Mouse (Mus musculus): ENCODE measurements at regions not wholly inside any gene's neighbourhood (a gene's known extent, or its start where the extent isn't known, plus 50 kb on each side); places are given as distances from the start of the nearest gene placed in this dataset.

GRCm38 (mm10) chr5:54281121-54281520, 282.8 kb downstream of the Stim2 start:
- TF ChIP-seq FOSL1 (IDR thresholded peaks at IDR 0.05; ENCODE audit: insufficient read depth, low read length, poor library complexity, severe bottlenecking) = no peak
- no peak for TF ChIP-seq MYOD1 (IDR thresholded peaks at IDR 0.05; ENCODE audit: control insufficient read depth, insufficient read length, low read depth)
- no peak for TF ChIP-seq CEBPB (IDR thresholded peaks at IDR 0.05; ENCODE audit: low read depth)
- no peak for TF ChIP-seq MYOG (IDR thresholded peaks at IDR 0.05; ENCODE audit: control insufficient read depth, extremely low read depth, insufficient read length)
- no peak for TF ChIP-seq MAX (IDR thresholded peaks at IDR 0.05)
- TF ChIP-seq CTCF (IDR thresholded peaks at IDR 0.05; ENCODE audit: control insufficient read depth, insufficient read depth, insufficient read length) = no peak
- TF ChIP-seq USF1 (IDR thresholded peaks at IDR 0.05; ENCODE audit: low read depth) = no peak
- Histone ChIP-seq H3K79me3 (ENCODE audit: low read depth) (no peaks in the 10 kb centered on the region), H3K79me2 (ENCODE audit: control insufficient read depth, insufficient read depth) (no peaks in the 10 kb centered on the region), H3ac (ENCODE audit: control insufficient read depth, insufficient read length, low read depth) (no peak overlapping the region), H3K27me3 (ENCODE audit: control insufficient read depth, insufficient read depth, insufficient read length) (no peaks in the 10 kb centered on the region), H3K36me3 (ENCODE audit: control insufficient read depth, insufficient read depth) (no peaks in the 10 kb centered on the region), H3K4me3 (ENCODE audit: insufficient read depth, poor library complexity, severe bottlenecking) (no peak overlapping the region)

GRCm38 (mm10) chr5:54290372-54291080, 292.2 kb downstream of the Stim2 start:
- no peak for TF ChIP-seq USF1 (IDR thresholded peaks at IDR 0.05; ENCODE audit: low read depth)
- TF ChIP-seq MYOD1 (IDR thresholded peaks at IDR 0.05; ENCODE audit: control insufficient read depth, insufficient read length, low read depth) = no peak
- no peak for TF ChIP-seq CEBPB (IDR thresholded peaks at IDR 0.05; ENCODE audit: low read depth)
- TF ChIP-seq MYOG (IDR thresholded peaks at IDR 0.05; ENCODE audit: control insufficient read depth, extremely low read depth, insufficient read length) = no peak
- TF ChIP-seq MAX (IDR thresholded peaks at IDR 0.05) = no peak
- no peak for TF ChIP-seq FOSL1 (IDR thresholded peaks at IDR 0.05; ENCODE audit: insufficient read depth, low read length, poor library complexity, severe bottlenecking)
- no peak for TF ChIP-seq CTCF (IDR thresholded peaks at IDR 0.05; ENCODE audit: control insufficient read depth, insufficient read depth, insufficient read length)
- no peak overlapping the region for H3K4me3 ChIP-seq (ENCODE audit: insufficient read depth, poor library complexity, severe bottlenecking)
- no peaks in the 10 kb centered on the region for H3K36me3 ChIP-seq (ENCODE audit: control insufficient read depth, insufficient read depth)
- no peaks in the 10 kb centered on the region for H3K79me2 ChIP-seq (ENCODE audit: control insufficient read depth, insufficient read depth)
- no peaks in the 10 kb centered on the region for H3K27me3 ChIP-seq (ENCODE audit: control insufficient read depth, insufficient read depth, insufficient read length)
- no peak overlapping the region for H3ac ChIP-seq (ENCODE audit: control insufficient read depth, insufficient read length, low read depth)
- H3K79me3 ChIP-seq (ENCODE audit: low read depth) = no peaks in the 10 kb centered on the region

- H3K79me3 ChIP-seq (ENCODE audit: low read depth) = no peaks in the 10 kb centered on the region
- TF ChIP-seq MAX (IDR thresholded peaks at IDR 0.05) = no peak
- TF ChIP-seq MYOD1 (IDR thresholded peaks at IDR 0.05; ENCODE audit: control insufficient read depth, insufficient read length, low read depth) = no peak
- TF ChIP-seq MYOG (IDR thresholded peaks at IDR 0.05; ENCODE audit: control insufficient read depth, extremely low read depth, insufficient read length) = no peak
- no peak for TF ChIP-seq CEBPB (IDR thresholded peaks at IDR 0.05; ENCODE audit: low read depth)
- no peak for TF ChIP-seq FOSL1 (IDR thresholded peaks at IDR 0.05; ENCODE audit: insufficient read depth, low read length, poor library complexity, severe bottlenecking)
- TF ChIP-seq CTCF (IDR thresholded peaks at IDR 0.05; ENCODE audit: control insufficient read depth, insufficient read depth, insufficient read length) = no peak
- TF ChIP-seq USF1 (IDR thresholded peaks at IDR 0.05; ENCODE audit: low read depth) = no peak
- H3K27me3 ChIP-seq (ENCODE audit: control insufficient read depth, insufficient read depth, insufficient read length) = no peaks in the 10 kb centered on the region
- H3K36me3 ChIP-seq (ENCODE audit: control insufficient read depth, insufficient read depth) = no peaks in the 10 kb centered on the region
- no peak overlapping the region for H3K4me3 ChIP-seq (ENCODE audit: insufficient read depth, poor library complexity, severe bottlenecking)
- H3ac ChIP-seq (ENCODE audit: control insufficient read depth, insufficient read length, low read depth) = no peak overlapping the region
- H3K79me2 ChIP-seq (ENCODE audit: control insufficient read depth, insufficient read depth) = no peaks in the 10 kb centered on the region
These were observed 293.6 kb downstream of the Stim2 start for GRCm38 (mm10) chr5:54291940-54292339.

- TF ChIP-seq CTCF (IDR thresholded peaks at IDR 0.05; ENCODE audit: control insufficient read depth, insufficient read depth, insufficient read length) (no peak), MYOD1 (IDR thresholded peaks at IDR 0.05; ENCODE audit: control insufficient read depth, insufficient read length, low read depth) (no peak), FOSL1 (IDR thresholded peaks at IDR 0.05; ENCODE audit: insufficient read depth, low read length, poor library complexity, severe bottlenecking) (no peak), USF1 (IDR thresholded peaks at IDR 0.05; ENCODE audit: low read depth) (no peak), MAX (IDR thresholded peaks at IDR 0.05) (no peak), MYOG (IDR thresholded peaks at IDR 0.05; ENCODE audit: control insufficient read depth, extremely low read depth, insufficient read length) (no peak), CEBPB (IDR thresholded peaks at IDR 0.05; ENCODE audit: low read depth) (no peak)
- Histone ChIP-seq H3K4me3 (ENCODE audit: insufficient read depth, poor library complexity, severe bottlenecking) (no peak overlapping the region), H3K27me3 (ENCODE audit: control insufficient read depth, insufficient read depth, insufficient read length) (no peaks in the 10 kb centered on the region), H3K36me3 (ENCODE audit: control insufficient read depth, insufficient read depth) (no peaks in the 10 kb centered on the region), H3K79me3 (ENCODE audit: low read depth) (no peaks in the 10 kb centered on the region), H3K79me2 (ENCODE audit: control insufficient read depth, insufficient read depth) (no peaks in the 10 kb centered on the region), H3ac (ENCODE audit: control insufficient read depth, insufficient read length, low read depth) (no peak overlapping the region)
These were observed 315.5 kb downstream of the Stim2 start for GRCm38 (mm10) chr5:54313660-54314279.

DNA sequence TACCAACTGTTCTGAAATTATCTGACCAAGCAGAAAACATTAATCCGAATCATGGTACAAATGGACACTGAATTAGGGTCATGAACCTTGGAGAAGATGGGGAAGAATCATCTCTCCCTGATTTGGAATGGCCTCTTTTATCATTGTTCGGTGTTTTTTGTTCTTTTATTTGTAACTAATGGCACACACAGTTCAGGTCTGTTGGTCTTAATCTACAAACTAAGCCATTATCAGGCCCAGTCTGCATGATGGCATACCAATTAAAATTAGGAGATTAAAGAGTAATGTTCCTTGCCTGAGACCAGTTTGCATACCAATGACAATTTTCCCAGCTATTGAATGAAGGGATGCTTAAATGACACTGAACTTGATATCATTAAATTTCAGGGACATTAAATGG, 332.1 kb downstream of the Stim2 start:
- Histone ChIP-seq H3K27me3 (ENCODE audit: control insufficient read depth, insufficient read depth, insufficient read length) (no peaks in the 10 kb centered on the region), H3K79me2 (ENCODE audit: control insufficient read depth, insufficient read depth) (no peaks in the 10 kb centered on the region), H3K36me3 (ENCODE audit: control insufficient read depth, insufficient read depth) (no peaks in the 10 kb centered on the region), H3K4me3 (ENCODE audit: insufficient read depth, poor library complexity, severe bottlenecking) (no peak overlapping the region), H3K79me3 (ENCODE audit: low read depth) (no peaks in the 10 kb centered on the region), H3ac (ENCODE audit: control insufficient read depth, insufficient read length, low read depth) (no peak overlapping the region)
- no peak for TF ChIP-seq CEBPB (IDR thresholded peaks at IDR 0.05; ENCODE audit: low read depth)
- TF ChIP-seq USF1 (IDR thresholded peaks at IDR 0.05; ENCODE audit: low read depth) = no peak
- TF ChIP-seq CTCF (IDR thresholded peaks at IDR 0.05; ENCODE audit: control insufficient read depth, insufficient read depth, insufficient read length) = no peak
- no peak for TF ChIP-seq MYOD1 (IDR thresholded peaks at IDR 0.05; ENCODE audit: control insufficient read depth, insufficient read length, low read depth)
- no peak for TF ChIP-seq MYOG (IDR thresholded peaks at IDR 0.05; ENCODE audit: control insufficient read depth, extremely low read depth, insufficient read length)
- no peak for TF ChIP-seq FOSL1 (IDR thresholded peaks at IDR 0.05; ENCODE audit: insufficient read depth, low read length, poor library complexity, severe bottlenecking)

Measured in C2C12 (cell line).